Mouse (Mus musculus) spleen, adult 12 weeks (tissue): ENCODE measurements around the gene Mtcl1.

ENCODE experiments used
- DNase-seq: peaks from one replicate; pipeline ENCODE4 v3.0.0; 2022; ENCODE audit warnings: low spot score

Mtcl1 gene

GRCm38 (mm10) chr17:66363852-66364524 lies 85.6 kb downstream of the Mtcl1 start:
- no peak for DNase-seq

GRCm38 (mm10) chr17:66362287-66363016 lies 87.1 kb downstream of the Mtcl1 start:
- no peak for DNase-seq

GRCm38 (mm10) chr17:66358026-66358978 lies 91.2 kb downstream of the Mtcl1 start:
- DNase-seq = no peak

GRCm38 (mm10) chr17:66357171-66358025 lies 92.2 kb downstream of the Mtcl1 start:
- DNase-seq = no peak

- no peak for DNase-seq
Observed at GRCm38 (mm10) chr17:66353907-66354306, 95.6 kb downstream of the Mtcl1 start.

- DNase-seq = no peak
Observed at GRCm38 (mm10) chr17:66352847-66353643, 96.5 kb downstream of the Mtcl1 start.

GRCm38 (mm10) chr17:66352219-66352618 lies 97.3 kb downstream of the Mtcl1 start:
- DNase-seq = no peak

GRCm38 (mm10) chr17:66350689-66351088 lies 98.9 kb downstream of the Mtcl1 start:
- no peak for DNase-seq

GRCm38 (mm10) chr17:66350127-66350526 lies 99.4 kb downstream of the Mtcl1 start:
- no peak for DNase-seq

GRCm38 (mm10) chr17:66346378-66346777 lies 103.2 kb downstream of the Mtcl1 start:
- no peak for DNase-seq

- no peak for DNase-seq
Observed at GRCm38 (mm10) chr17:66345680-66346079, 103.9 kb downstream of the Mtcl1 start.

GRCm38 (mm10) chr17:66342932-66343331 lies 106.6 kb downstream of the Mtcl1 start:
- no peak for DNase-seq

GRCm38 (mm10) chr17:66341670-66342069 lies 107.9 kb downstream of the Mtcl1 start:
- DNase-seq = no peak

GRCm38 (mm10) chr17:66340798-66341197 lies 108.8 kb downstream of the Mtcl1 start:
- DNase-seq = no peak

GRCm38 (mm10) chr17:66337929-66338328 lies 111.6 kb downstream of the Mtcl1 start:
- no peak for DNase-seq

GRCm38 (mm10) chr17:66335568-66335967 lies 114.0 kb downstream of the Mtcl1 start:
- DNase-seq = no peak

- DNase-seq = no peak
Observed at GRCm38 (mm10) chr17:66334894-66335293, 114.7 kb downstream of the Mtcl1 start.

- no peak for DNase-seq
Observed at GRCm38 (mm10) chr17:66331207-66331606, 118.3 kb downstream of the Mtcl1 start.

GRCm38 (mm10) chr17:66326552-66327045 lies 123.0 kb downstream of the Mtcl1 start:
- no peak for DNase-seq

GRCm38 (mm10) chr17:66326204-66326545 lies 123.4 kb downstream of the Mtcl1 start:
- DNase-seq = no peak
